Mouse (Mus musculus): ENCODE data around the gene Rad9a. TPM values are rescaled to one million over a fixed set of nuclear protein-coding genes. Genes with fewer than 3 reads are reported as not detected.
A peak's percentile ranks its signal among the peaks of the same experiment; 100 is the strongest.

Rad9a gene
- polyA plus RNA-seq, 1 experiment from 2014 or later: 15.6 TPM

GRCm38 (mm10) chr19:4150567-4151487, 50.6 kb downstream of the Rad9a start:
- ATAC-seq (ENCODE audit: insufficient read depth): no peak
- Histone ChIP-seq H3K4me2 (no peak overlapping the region), H3K27me3 (no peaks in the 10 kb centered on the region), H3K27ac (replicated peaks) (no peak overlapping the region; the same call in 1 of the 2 replicates), H3K9ac (no peak overlapping the region), H3K4me1 (replicated peaks) (peaks cover 63% of the 10 kb centered on the region), H3K9me3 (replicated peaks) (no peaks in the 10 kb centered on the region), H3K4me3 (replicated peaks) (no peak overlapping the region), H3K36me3 (replicated peaks) (peaks cover 43% of the 10 kb centered on the region)
- WGBS (ENCODE audit: insufficient replicate concordance): 84% methylated on average over 22 of the region's 22 CpGs

DNA sequence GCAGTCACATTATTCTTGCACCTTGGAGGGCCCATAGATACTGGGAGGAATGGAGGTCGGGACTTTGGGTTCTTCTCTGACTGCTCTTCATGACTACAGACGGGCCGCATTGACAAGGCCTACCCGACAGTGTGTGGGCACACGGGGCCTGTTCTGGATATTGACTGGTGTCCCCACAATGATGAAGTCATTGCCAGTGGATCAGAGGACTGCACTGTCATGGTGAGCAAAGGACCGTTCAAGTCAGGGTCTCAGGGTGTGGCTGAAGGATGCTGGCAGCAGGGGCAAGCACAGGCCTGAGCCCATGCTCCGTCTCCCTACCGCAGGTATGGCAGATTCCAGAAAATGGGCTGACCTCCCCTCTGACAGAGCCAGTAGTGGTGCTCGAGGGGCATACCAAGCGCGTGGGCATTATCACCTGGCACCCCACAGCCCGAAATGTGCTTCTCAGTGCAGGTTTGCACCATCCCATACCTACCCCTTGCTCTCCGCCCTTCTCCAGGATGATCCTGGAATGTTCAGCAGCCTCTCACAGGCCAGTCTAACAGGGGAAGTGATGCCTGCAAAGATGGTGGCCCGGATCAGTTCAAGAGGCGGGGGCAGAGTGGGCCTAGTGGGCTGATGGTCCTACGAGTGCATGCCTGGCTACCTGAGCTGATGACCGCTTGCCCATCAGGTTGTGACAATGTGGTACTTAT, 51.5 kb downstream of the Rad9a start:
- no peaks in the 10 kb centered on the region for H3K9me3 ChIP-seq (replicated peaks)
- H3K27me3 ChIP-seq: no peaks in the 10 kb centered on the region
- H3K9ac ChIP-seq: no peak overlapping the region
- no peak for ATAC-seq (ENCODE audit: insufficient read depth)
- WGBS (ENCODE audit: insufficient replicate concordance): 86% methylated on average over 17 of the region's 17 CpGs
- no peak overlapping the region; the same call in 1 of the 2 replicates for H3K27ac ChIP-seq (replicated peaks)
- peaks cover 37% of the 10 kb centered on the region for H3K36me3 ChIP-seq (replicated peaks)
- H3K4me1 ChIP-seq (replicated peaks): peaks cover 57% of the 10 kb centered on the region
- H3K4me2 ChIP-seq: peak overlapping the region; percentile 85
- H3K4me3 ChIP-seq (replicated peaks): no peak overlapping the region; the same call in 1 of the 2 replicates

DNA sequence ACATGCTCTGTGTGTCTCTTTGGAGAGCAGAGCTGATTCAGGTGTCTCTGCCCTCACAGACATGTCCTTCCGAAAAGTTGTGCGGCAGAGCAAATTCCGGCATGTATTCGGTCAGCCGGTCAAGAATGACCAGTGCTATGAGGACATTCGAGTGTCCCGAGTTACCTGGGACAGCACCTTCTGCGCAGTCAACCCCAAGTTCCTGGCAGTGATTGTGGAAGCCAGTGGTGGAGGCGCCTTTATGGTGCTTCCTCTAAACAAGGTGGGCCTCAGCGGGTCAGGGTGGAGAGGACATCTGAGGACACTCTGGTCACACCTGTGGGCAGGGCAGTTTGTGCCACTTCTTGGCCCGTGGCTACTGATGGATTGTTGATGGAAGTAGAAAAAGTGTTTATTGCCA, 52.2 kb downstream of the Rad9a start:
- Histone ChIP-seq H3K36me3 (replicated peaks) (peaks cover 37% of the 10 kb centered on the region), H3K9me3 (replicated peaks) (no peaks in the 10 kb centered on the region), H3K4me2 (peak overlapping the region; percentile 85), H3K27me3 (no peaks in the 10 kb centered on the region), H3K9ac (peak overlapping the region; percentile 86), H3K4me3 (replicated peaks) (peak overlapping the region; percentile 79), H3K27ac (replicated peaks) (peak overlapping the region; percentile 79), H3K4me1 (replicated peaks) (peaks cover 56% of the 10 kb centered on the region)
- no peak for ATAC-seq (ENCODE audit: insufficient read depth)
- 64% methylated on average over 11 of the region's 11 CpGs for WGBS (ENCODE audit: insufficient replicate concordance)

DNA sequence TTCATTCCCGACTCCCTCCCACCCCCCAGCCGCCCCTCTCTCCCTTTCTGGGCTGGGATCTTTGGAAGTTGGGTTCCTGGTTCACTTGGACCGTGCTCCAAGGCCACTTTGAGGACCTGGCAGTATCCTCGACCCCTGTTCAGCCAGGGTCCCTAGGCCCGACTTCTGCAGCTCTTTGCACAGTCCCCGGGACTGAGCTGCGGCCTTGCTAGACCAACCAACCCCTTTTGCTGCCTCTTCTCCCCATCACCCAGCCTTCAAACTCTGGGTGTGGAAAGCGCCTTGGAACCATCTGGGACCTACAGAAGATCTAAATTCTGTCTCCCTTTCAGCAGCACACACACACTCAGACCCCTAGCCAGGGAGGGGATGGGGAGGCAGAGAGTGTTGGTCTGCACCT, 52.6 kb downstream of the Rad9a start:
- peak overlapping the region; percentile 79 for H3K4me3 ChIP-seq (replicated peaks)

GRCm38 (mm10) chr19:4148491-4148806, 53.0 kb downstream of the Rad9a start, which contains the start of gene Coro1b:
Coro1b (plus strand) TSS chr19:4148619.
- Histone ChIP-seq H3K9me3 (replicated peaks) (no peaks in the 10 kb centered on the region), H3K27ac (replicated peaks) (peak within 1 kb of the TSS; percentile 79), H3K4me2 (peak within 1 kb of the TSS; percentile 85), H3K4me1 (replicated peaks) (peaks cover 52% of the 10 kb centered on the region), H3K36me3 (replicated peaks) (peaks cover 33% of the 10 kb centered on the region), H3K9ac (peak within 1 kb of the TSS; percentile 86), H3K4me3 (replicated peaks) (peak within 1 kb of the TSS; percentile 79), H3K27me3 (no peaks in the 10 kb centered on the region)
- WGBS (ENCODE audit: insufficient replicate concordance): under 1% methylated on average over 33 of the region's 33 CpGs
- ATAC-seq (ENCODE audit: insufficient read depth): peak; percentile 86

More for the DNA sequence above, 52.6 kb downstream of the Rad9a start:
- peaks cover 37% of the 10 kb centered on the region for H3K36me3 ChIP-seq (replicated peaks)
- H3K27ac ChIP-seq (replicated peaks): peak overlapping the region; percentile 79
- no peaks in the 10 kb centered on the region for H3K9me3 ChIP-seq (replicated peaks)
- peak; percentile 25 for ATAC-seq (ENCODE audit: insufficient read depth)
- 0% methylated on average over 8 of the region's 8 CpGs for WGBS (ENCODE audit: insufficient replicate concordance)
- peak overlapping the region; percentile 85 for H3K4me2 ChIP-seq
- H3K9ac ChIP-seq: peak overlapping the region; percentile 86
- H3K4me1 ChIP-seq (replicated peaks): peaks cover 55% of the 10 kb centered on the region
- no peaks in the 10 kb centered on the region for H3K27me3 ChIP-seq

GRCm38 (mm10) chr19:4147782-4148490, 53.5 kb downstream of the Rad9a start:
- Histone ChIP-seq H3K4me2 (peak overlapping the region; percentile 85), H3K27ac (replicated peaks) (0 out of 2 replicates have a peak overlapping the region, but pooled peaks have one; percentile 6), H3K9ac (peak overlapping the region; percentile 6; the same call in 1 of the 2 replicates), H3K9me3 (replicated peaks) (no peaks in the 10 kb centered on the region), H3K27me3 (no peaks in the 10 kb centered on the region), H3K4me3 (replicated peaks) (peak overlapping the region; percentile 79), H3K36me3 (replicated peaks) (peaks cover 28% of the 10 kb centered on the region; the same call in 1 of the 2 replicates), H3K4me1 (replicated peaks) (peaks cover 50% of the 10 kb centered on the region)
- 40% methylated on average over 9 of the region's 9 CpGs for WGBS (ENCODE audit: insufficient replicate concordance)
- peak; percentile 4; the same call in 1 of the 2 replicates for ATAC-seq (ENCODE audit: insufficient read depth)

DNA sequence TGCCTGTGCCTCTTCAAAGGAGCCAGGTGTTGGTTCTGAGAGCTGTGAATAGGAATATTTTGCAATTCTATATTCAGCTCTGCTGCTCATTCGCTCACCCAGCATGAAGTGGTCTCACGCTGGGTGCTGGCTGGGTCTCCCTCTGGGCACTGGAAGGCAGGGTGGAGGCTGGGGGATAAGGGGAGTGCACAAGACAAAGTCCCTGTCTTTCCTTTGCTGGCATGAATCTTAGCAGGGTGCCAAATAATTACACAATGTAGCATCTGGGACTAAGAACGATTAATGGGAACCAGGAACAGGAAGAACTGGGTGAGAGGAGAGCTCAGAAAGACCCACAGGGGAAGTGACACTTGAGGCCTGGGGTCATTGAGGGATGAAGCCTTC, 54.4 kb downstream of the Rad9a start:
- ATAC-seq (ENCODE audit: insufficient read depth): no peak

GRCm38 (mm10) chr19:4146366-4147021, 55.0 kb downstream of the Rad9a start:
- Histone ChIP-seq H3K36me3 (replicated peaks) (peaks cover 15% of the 10 kb centered on the region; the same call in 1 of the 2 replicates), H3K27ac (replicated peaks) (no peak overlapping the region)

More for the DNA sequence above, 54.4 kb downstream of the Rad9a start:
- peaks cover 20% of the 10 kb centered on the region; the same call in 1 of the 2 replicates for H3K36me3 ChIP-seq (replicated peaks)
- WGBS (ENCODE audit: insufficient replicate concordance): 51% methylated on average over 3 of the region's 3 CpGs
- H3K27me3 ChIP-seq: peaks cover 5% of the 10 kb centered on the region; the same call in 1 of the 2 replicates
- no peak overlapping the region for H3K4me2 ChIP-seq
- peaks cover 50% of the 10 kb centered on the region for H3K4me1 ChIP-seq (replicated peaks)
- no peak overlapping the region for H3K4me3 ChIP-seq (replicated peaks)
- no peak overlapping the region for H3K9ac ChIP-seq
- H3K27ac ChIP-seq (replicated peaks): no peak overlapping the region
- H3K9me3 ChIP-seq (replicated peaks): no peaks in the 10 kb centered on the region

GRCm38 (mm10) chr19:4145936-4146335, 55.5 kb downstream of the Rad9a start:
- ATAC-seq (ENCODE audit: insufficient read depth): no peak
- H3K4me3 ChIP-seq (replicated peaks): no peak overlapping the region

More at GRCm38 (mm10) chr19:4146366-4147021, 55.0 kb downstream of the Rad9a start:
- WGBS (ENCODE audit: insufficient replicate concordance): 65% methylated on average over 12 of the region's 12 CpGs
- no peak overlapping the region for H3K4me2 ChIP-seq
- H3K9me3 ChIP-seq (replicated peaks): no peaks in the 10 kb centered on the region
- H3K9ac ChIP-seq: no peak overlapping the region
- peaks cover 6% of the 10 kb centered on the region; the same call in 1 of the 2 replicates for H3K27me3 ChIP-seq
- no peak for ATAC-seq (ENCODE audit: insufficient read depth)
- peaks cover 47% of the 10 kb centered on the region for H3K4me1 ChIP-seq (replicated peaks)
- H3K4me3 ChIP-seq (replicated peaks): no peak overlapping the region

More at GRCm38 (mm10) chr19:4145936-4146335, 55.5 kb downstream of the Rad9a start:
- peaks cover 11% of the 10 kb centered on the region; the same call in 1 of the 2 replicates for H3K27me3 ChIP-seq
- H3K27ac ChIP-seq (replicated peaks): no peak overlapping the region
- WGBS (ENCODE audit: insufficient replicate concordance): 76% methylated on average over 5 of the region's 5 CpGs
- H3K36me3 ChIP-seq (replicated peaks): peaks cover 10% of the 10 kb centered on the region; the same call in 1 of the 2 replicates
- H3K4me1 ChIP-seq (replicated peaks): peaks cover 47% of the 10 kb centered on the region
- no peaks in the 10 kb centered on the region for H3K9me3 ChIP-seq (replicated peaks)
- H3K4me2 ChIP-seq: no peak overlapping the region
- no peak overlapping the region for H3K9ac ChIP-seq
